Mouse (Mus musculus) frontal cortex, adult 2 months (tissue): Measurements from ENCODE around the gene Pim3. TPM values are rescaled to one million over a fixed set of nuclear protein-coding genes. Genes with fewer than 3 reads are reported as not detected.

Experiments used
- DNase-seq, 2 experiments: peaks; one replicate each; pipeline ENCODE4 v3.0.0; 2022; ENCODE audit warnings: low spot score in 1 of 2; ENCODE audit errors: extremely low spot score in 1 of 2
- polyA plus RNA-seq: library from polyadenylated mRNA; depleted of rRNA; stranded (reverse); fragments of >200 nt; gene quantifications from 2 replicates; pipeline ENCODE4 v1.2.3, GENCODE M21; 2012

Gene Pim3
- polyA plus RNA-seq, 1 experiment = 13.6 TPM

GRCm38 (mm10) chr15:88856613-88857012, 5.4 kb upstream of the Pim3 start:
- DNase-seq = no peak

- no peak for DNase-seq
These were observed 4.6 kb upstream of the Pim3 start for GRCm38 (mm10) chr15:88857361-88857760.

- DNase-seq = no peak
These were observed 3.8 kb upstream of the Pim3 start for GRCm38 (mm10) chr15:88858141-88858541.

GRCm38 (mm10) chr15:88858707-88859106, 3.3 kb upstream of the Pim3 start:
- DNase-seq = no peak

GRCm38 (mm10) chr15:88859206-88859970, 2.6 kb upstream of the Pim3 start:
- DNase-seq = no peak

GRCm38 (mm10) chr15:88860781-88861180, 1.2 kb upstream of the Pim3 start:
- DNase-seq = no peak

GRCm38 (mm10) chr15:88862881-88863694, 1.1 kb downstream of the Pim3 start:
- no peak for DNase-seq

GRCm38 (mm10) chr15:88863695-88864231, 1.8 kb downstream of the Pim3 start:
- peak; percentile 88 to 89 for DNase-seq

GRCm38 (mm10) chr15:88864270-88865030, 2.5 kb downstream of the Pim3 start:
- DNase-seq = no peak

- DNase-seq = no peak
These were observed 3.1 kb downstream of the Pim3 start for GRCm38 (mm10) chr15:88865061-88865460.

- no peak for DNase-seq
These were observed 4.1 kb downstream of the Pim3 start for GRCm38 (mm10) chr15:88865888-88866695.

- no peak for DNase-seq
These were observed 5.0 kb downstream of the Pim3 start for GRCm38 (mm10) chr15:88866934-88867356.

- DNase-seq = no peak
These were observed 5.5 kb downstream of the Pim3 start for GRCm38 (mm10) chr15:88867368-88868023.

GRCm38 (mm10) chr15:88868024-88868742, 6.2 kb downstream of the Pim3 start:
- no peak for DNase-seq

GRCm38 (mm10) chr15:88870418-88871185, 8.6 kb downstream of the Pim3 start:
- no peak for DNase-seq

GRCm38 (mm10) chr15:88874061-88874460, 12.1 kb downstream of the Pim3 start:
- no peak for DNase-seq

GRCm38 (mm10) chr15:88874477-88874876, 12.5 kb downstream of the Pim3 start:
- no peak for DNase-seq

- DNase-seq = no peak
These were observed 13.7 kb downstream of the Pim3 start for GRCm38 (mm10) chr15:88875625-88876081.
